Mouse (Mus musculus) MEL (cell line): ENCODE measurements at regions not wholly inside any gene's neighbourhood (a gene's known extent, or its start where the extent isn't known, plus 50 kb on each side); places are given as distances from the start of the nearest gene placed in this dataset.

Experiments
- DNase-seq: peaks from one replicate; pipeline ENCODE4 v3.0.0; 2011; ENCODE audit warnings: low read depth, low spot score
- H3K27ac ChIP-seq: 2 replicates; pipeline ENCODE4 v1.5.1; 2012; ENCODE audit warnings: low read depth, mild to moderate bottlenecking, control low read depth, low read length, moderate library complexity; ENCODE audit not compliant: control insufficient read depth
- H3K27me3 ChIP-seq, 2 experiments: fragments of 150-350 bp in 1 of 2; sonication (generic) in 1 of 2; 2 replicates each; pipeline ENCODE4 v1.6.1; 2012; ENCODE audit warnings: low read length in 2 of 2, mild to moderate bottlenecking in 2 of 2, improper control_type of control experiment in 1 of 2, moderate library complexity in 1 of 2; ENCODE audit not compliant: insufficient read depth in 2 of 2, control insufficient read depth in 1 of 2
- H3K36me3 ChIP-seq, 2 experiments: 2 replicates each; pipeline ENCODE4 v1.6.1; 2012 to 2014; ENCODE audit warnings: low read length in 2 of 2, improper control_type of control experiment in 1 of 2, inconsistent platforms in 1 of 2, mild to moderate bottlenecking in 1 of 2; ENCODE audit not compliant: insufficient read depth in 2 of 2, control insufficient read depth in 1 of 2
- H3K4me1 ChIP-seq, 2 experiments: fragments of 150-350 bp in 1 of 2; sonication (generic) in 1 of 2; 2 replicates each; pipeline ENCODE4 v1.6.1; 2012; ENCODE audit warnings: low read length in 2 of 2, improper control_type of control experiment in 1 of 2, mild to moderate bottlenecking in 1 of 2; ENCODE audit not compliant: insufficient read depth in 2 of 2, control insufficient read depth in 1 of 2
- H3K4me3 ChIP-seq, 2 experiments: fragments of 150-350 bp in 1 of 2; sonication (generic) in 1 of 2; 2 replicates each; pipeline ENCODE4 v1.5.1; 2012; ENCODE audit warnings: low read depth in 2 of 2, low read length in 2 of 2, mild to moderate bottlenecking in 2 of 2, moderate library complexity in 2 of 2, control low read depth in 1 of 2, improper control_type of control experiment in 1 of 2; ENCODE audit not compliant: control insufficient read depth in 1 of 2, insufficient read depth in 1 of 2
- H3K79me2 ChIP-seq: 2 replicates; pipeline ENCODE4 v1.6.1; 2012; ENCODE audit warnings: mild to moderate bottlenecking, low read length, moderate library complexity; ENCODE audit not compliant: control insufficient read depth, poor library complexity, insufficient read depth
- H3K9ac ChIP-seq: 2 replicates; pipeline ENCODE4 v1.6.1; 2012; ENCODE audit warnings: low read depth, mild to moderate bottlenecking, control low read depth, low read length, moderate library complexity; ENCODE audit not compliant: control insufficient read depth, poor library complexity, severe bottlenecking
- H3K9me3 ChIP-seq: fragments of 150-350 bp; sonication (generic); replicated peaks from 2 replicates; pipeline ENCODE4 v1.6.1; 2012; ENCODE audit warnings: mild to moderate bottlenecking, low read length, improper control_type of control experiment, moderate library complexity; ENCODE audit not compliant: insufficient read depth
- BHLHE40 ChIP-seq: IDR thresholded peaks from 2 replicates; pipeline ENCODE4 v1.6.1; 2012; ENCODE audit warnings: low read depth, mild to moderate bottlenecking, inconsistent platforms, low read length, improper control_type of control experiment, borderline replicate concordance
- CHD1 ChIP-seq: IDR thresholded peaks from 2 replicates; pipeline ENCODE4 v1.6.1; 2012; ENCODE audit warnings: low read depth, mild to moderate bottlenecking, inconsistent platforms, low read length, improper control_type of control experiment
- CHD2 ChIP-seq: IDR thresholded peaks from 2 replicates; pipeline ENCODE4 v1.6.1; 2011; ENCODE audit warnings: low read length, improper control_type of control experiment
- CTCF ChIP-seq, 3 experiments: IDR thresholded peaks in 2 of 3; conservative IDR thresholded peaks in 1 of 3; 2 replicates each; pipeline ENCODE4 v1.5.1; 2011 to 2012; ENCODE audit warnings: low read length in 3 of 3, low read depth in 2 of 3, mild to moderate bottlenecking in 2 of 3, improper control_type of control experiment in 1 of 3, inconsistent platforms in 1 of 3, mixed read lengths in 1 of 3, moderate library complexity in 1 of 3; ENCODE audit not compliant: control insufficient read depth in 1 of 3, insufficient read depth in 1 of 3, poor library complexity in 1 of 3, severe bottlenecking in 1 of 3
- ELF1 ChIP-seq: IDR thresholded peaks from 2 replicates; pipeline ENCODE4 v1.6.1; 2014; ENCODE audit warnings: low read depth, mild to moderate bottlenecking, inconsistent platforms, low read length, improper control_type of control experiment, moderate library complexity
- ETS1 ChIP-seq: IDR thresholded peaks from 2 replicates; pipeline ENCODE4 v1.6.1; 2012; ENCODE audit warnings: low read depth, mild to moderate bottlenecking, inconsistent platforms, low read length, improper control_type of control experiment, moderate library complexity
- GABPA ChIP-seq: IDR thresholded peaks from 2 replicates; pipeline ENCODE4 v1.6.1; 2012; ENCODE audit warnings: low read depth, mild to moderate bottlenecking, inconsistent platforms, low read length, improper control_type of control experiment, moderate library complexity
- GATA1 ChIP-seq: IDR thresholded peaks from 2 replicates; pipeline ENCODE4 v1.6.1; 2011; ENCODE audit warnings: low read depth, low read length, improper control_type of control experiment
- HCFC1 ChIP-seq: IDR thresholded peaks from 2 replicates; pipeline ENCODE4 v1.6.1; 2012; ENCODE audit warnings: low read depth, mild to moderate bottlenecking, inconsistent platforms, low read length, improper control_type of control experiment, moderate library complexity
- MAFK ChIP-seq: IDR thresholded peaks from 2 replicates; pipeline ENCODE4 v1.6.1; 2011; ENCODE audit warnings: low read depth, mild to moderate bottlenecking, low read length, improper control_type of control experiment, borderline replicate concordance
- MAZ ChIP-seq: IDR thresholded peaks from 2 replicates; pipeline ENCODE4 v1.6.1; 2012; ENCODE audit warnings: low read depth, mild to moderate bottlenecking, inconsistent platforms, low read length, improper control_type of control experiment
- MEF2A ChIP-seq: IDR thresholded peaks from 2 replicates; pipeline ENCODE4 v1.6.1; 2014; ENCODE audit warnings: low read depth, mild to moderate bottlenecking, inconsistent platforms, low read length, improper control_type of control experiment; ENCODE audit not compliant: poor library complexity, insufficient replicate concordance, severe bottlenecking; ENCODE audit errors: extremely low read depth
- MXI1 ChIP-seq: IDR thresholded peaks from 2 replicates; pipeline ENCODE4 v1.6.1; 2011; ENCODE audit warnings: mild to moderate bottlenecking, low read depth, low read length, improper control_type of control experiment
- MYC ChIP-seq: IDR thresholded peaks from 2 replicates; pipeline ENCODE4 v1.6.1; 2011; ENCODE audit warnings: low read depth, mild to moderate bottlenecking, low read length, improper control_type of control experiment, moderate library complexity
- NELFE ChIP-seq: IDR thresholded peaks from 2 replicates; pipeline ENCODE4 v1.6.1; 2011; ENCODE audit warnings: low read depth, low read length, improper control_type of control experiment
- POLR2A ChIP-seq, 2 experiments: IDR thresholded peaks; 2 replicates each; pipeline ENCODE4 v1.6.1; 2011 to 2012; ENCODE audit warnings: low read length in 2 of 2, mild to moderate bottlenecking in 2 of 2, control low read depth in 1 of 2, improper control_type of control experiment in 1 of 2, low read depth in 1 of 2, moderate library complexity in 1 of 2; ENCODE audit not compliant: control insufficient read depth in 1 of 2, insufficient read depth in 1 of 2, poor library complexity in 1 of 2
- RAD21 ChIP-seq: IDR thresholded peaks from 2 replicates; pipeline ENCODE4 v1.6.1; 2011; ENCODE audit warnings: mild to moderate bottlenecking, low read depth, low read length, improper control_type of control experiment
- RCOR1 ChIP-seq: IDR thresholded peaks from 2 replicates; pipeline ENCODE4 v1.6.1; 2012; ENCODE audit warnings: low read depth, mild to moderate bottlenecking, inconsistent platforms, low read length, improper control_type of control experiment
- SIN3A ChIP-seq: IDR thresholded peaks from 2 replicates; pipeline ENCODE4 v1.6.1; 2012; ENCODE audit warnings: low read length, improper control_type of control experiment, inconsistent platforms
- SMC3 ChIP-seq: IDR thresholded peaks from 2 replicates; pipeline ENCODE4 v1.6.1; 2011; ENCODE audit warnings: low read depth, low read length, improper control_type of control experiment
- TAL1 ChIP-seq: IDR thresholded peaks from 2 replicates; pipeline ENCODE4 v1.6.1; 2012; ENCODE audit warnings: mild to moderate bottlenecking, inconsistent platforms, low read length, moderate library complexity, mixed read lengths
- TBP ChIP-seq: IDR thresholded peaks from 2 replicates; pipeline ENCODE4 v1.8.0; 2011; ENCODE audit warnings: low read depth, low read length, improper control_type of control experiment
- TCF12 ChIP-seq: IDR thresholded peaks from 2 replicates; pipeline ENCODE4 v1.6.1; 2014; ENCODE audit warnings: low read depth, mild to moderate bottlenecking, inconsistent platforms, low read length, improper control_type of control experiment, moderate library complexity
- USF1 ChIP-seq: IDR thresholded peaks from 2 replicates; pipeline ENCODE4 v1.6.1; 2014; ENCODE audit warnings: low read depth, mild to moderate bottlenecking, inconsistent platforms, low read length, improper control_type of control experiment, moderate library complexity
- USF2 ChIP-seq, 2 experiments: IDR thresholded peaks; 2 replicates each; pipeline ENCODE4 v1.6.1; 2011 to 2012; ENCODE audit warnings: improper control_type of control experiment in 2 of 2, low read length in 2 of 2, borderline replicate concordance in 1 of 2, inconsistent platforms in 1 of 2, low read depth in 1 of 2, mild to moderate bottlenecking in 1 of 2; ENCODE audit not compliant: insufficient read depth in 1 of 2
- ZC3H11A ChIP-seq: IDR thresholded peaks from 2 replicates; pipeline ENCODE4 v1.6.1; 2012; ENCODE audit warnings: low read depth, mild to moderate bottlenecking, inconsistent platforms, low read length, improper control_type of control experiment
- ZKSCAN1 ChIP-seq: IDR thresholded peaks from 2 replicates; pipeline ENCODE4 v1.6.1; 2012; ENCODE audit warnings: low read depth, mild to moderate bottlenecking, inconsistent platforms, low read length, improper control_type of control experiment, moderate library complexity
- ZMIZ1 ChIP-seq: IDR thresholded peaks from 2 replicates; pipeline ENCODE4 v1.6.1; 2012; ENCODE audit warnings: low read depth, mild to moderate bottlenecking, inconsistent platforms, low read length, improper control_type of control experiment, moderate library complexity
- ZNF384 ChIP-seq: IDR thresholded peaks from 2 replicates; pipeline ENCODE4 v1.6.1; 2012; ENCODE audit warnings: low read depth, mild to moderate bottlenecking, inconsistent platforms, low read length, improper control_type of control experiment

DNA sequence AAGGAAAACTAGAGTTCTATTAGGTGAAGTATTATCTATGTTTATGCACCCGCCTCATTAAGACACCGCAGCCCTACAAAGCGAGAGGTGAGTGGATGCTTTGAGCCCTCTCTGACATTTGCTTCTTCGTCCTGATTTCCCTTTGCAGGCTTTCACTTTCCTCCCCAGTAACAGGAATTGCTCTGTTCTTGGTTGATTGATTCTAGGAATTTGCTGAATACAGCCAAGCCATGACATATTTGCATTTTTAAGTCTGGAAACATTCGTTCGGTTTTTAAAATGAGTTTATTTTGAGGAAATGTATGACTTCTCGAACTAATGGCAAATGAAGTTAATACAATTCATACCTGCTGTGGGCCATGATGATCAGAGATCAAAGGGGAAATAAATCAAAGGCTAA lies 246.5 kb upstream of the Prkcq start:
- TF ChIP-seq BHLHE40 = no peak
- no peak for TF ChIP-seq CHD2
- TF ChIP-seq TBP = no peak
- TF ChIP-seq ELF1 = no peak
- TF ChIP-seq MAFK = no peak
- TF ChIP-seq MEF2A = no peak
- no peak for TF ChIP-seq GABPA
- TF ChIP-seq TCF12 = no peak
- TF ChIP-seq ZMIZ1 = no peak
- no peak for TF ChIP-seq MAZ
- TF ChIP-seq CHD1 = no peak
- TF ChIP-seq SMC3 = no peak
- TF ChIP-seq GATA1 = no peak
- no peak for TF ChIP-seq USF2 (IDR thresholded peaks at IDR 0.05; ENCODE audit: borderline replicate concordance in 1 of 2, insufficient read depth in 1 of 2, low read depth in 1 of 2, low read length in 2 of 2)
- no peak for TF ChIP-seq ZNF384
- TF ChIP-seq MYC = no peak
- TF ChIP-seq RCOR1 = no peak
- Histone ChIP-seq H3K36me3 (no peaks in the 10 kb centered on the region), H3K9ac (no peak overlapping the region), H3K4me3 (no peak overlapping the region), H3K27ac (no peak overlapping the region), H3K79me2 (no peaks in the 10 kb centered on the region), H3K27me3 (no peaks in the 10 kb centered on the region), H3K4me1 (no peaks in the 10 kb centered on the region), H3K9me3 (no peaks in the 10 kb centered on the region)
- no peak for DNase-seq

DNA sequence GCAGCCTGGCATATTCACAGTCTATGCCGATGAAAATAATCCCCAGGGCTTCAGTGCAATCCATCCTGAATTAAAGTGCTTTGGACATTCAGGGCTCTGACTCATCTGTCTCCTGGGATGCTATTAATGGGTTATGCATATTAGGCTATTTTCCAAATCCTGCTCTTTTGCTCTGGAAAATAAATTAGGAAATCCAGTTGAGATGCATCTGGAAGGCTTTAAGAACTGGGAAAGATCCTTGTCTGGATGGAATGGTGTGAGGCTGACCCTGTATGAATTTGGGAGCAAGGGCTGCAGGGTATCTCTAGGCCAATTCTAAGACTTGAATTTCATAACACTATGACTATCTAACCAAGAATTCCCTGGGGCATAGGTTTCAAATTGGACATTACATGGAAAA lies 234.5 kb upstream of the Prkcq start:
- Histone ChIP-seq H3K27ac (no peak overlapping the region), H3K9ac (no peak overlapping the region), H3K9me3 (no peaks in the 10 kb centered on the region), H3K4me3 (no peak overlapping the region), H3K4me1 (no peaks in the 10 kb centered on the region), H3K27me3 (no peaks in the 10 kb centered on the region), H3K79me2 (no peaks in the 10 kb centered on the region), H3K36me3 (no peaks in the 10 kb centered on the region)
- no peak for TF ChIP-seq MYC
- no peak for TF ChIP-seq TAL1
- no peak for TF ChIP-seq RAD21
- TF ChIP-seq ZKSCAN1 = no peak
- TF ChIP-seq CTCF (IDR thresholded peaks at IDR 0.05 in 2 of 3, conservative IDR thresholded peaks at IDR 0.05 in 1 of 3; ENCODE audit: control insufficient read depth in 1 of 3, insufficient read depth in 1 of 3, low read depth in 2 of 3, low read length in 3 of 3, poor library complexity in 1 of 3, severe bottlenecking in 1 of 3) = no peak
- TF ChIP-seq POLR2A (IDR thresholded peaks at IDR 0.05; ENCODE audit: control insufficient read depth in 1 of 2, insufficient read depth in 1 of 2, low read depth in 1 of 2, low read length in 2 of 2, poor library complexity in 1 of 2) = no peak
- no peak for TF ChIP-seq MXI1
- TF ChIP-seq NELFE = no peak
- no peak for TF ChIP-seq HCFC1
- TF ChIP-seq MAZ = no peak
- TF ChIP-seq ETS1 = no peak
- TF ChIP-seq ZMIZ1 = no peak
- TF ChIP-seq ZC3H11A = no peak
- TF ChIP-seq TCF12 = no peak
- TF ChIP-seq MEF2A = no peak
- TF ChIP-seq SIN3A = no peak
- TF ChIP-seq USF1 = no peak
- no peak for TF ChIP-seq ELF1
- TF ChIP-seq CHD1 = no peak
- no peak for TF ChIP-seq SMC3
- no peak for DNase-seq
